Mouse (Mus musculus): ENCODE data around the gene Ndufa13. TPM values are rescaled to one million over a fixed set of nuclear protein-coding genes. Genes with fewer than 3 reads are reported as not detected.
A peak's percentile ranks its signal among the peaks of the same experiment; 100 is the strongest.

The Ndufa13 gene
- polyA plus RNA-seq, 1 experiment from 2014 or later, result 178 TPM

DNA sequence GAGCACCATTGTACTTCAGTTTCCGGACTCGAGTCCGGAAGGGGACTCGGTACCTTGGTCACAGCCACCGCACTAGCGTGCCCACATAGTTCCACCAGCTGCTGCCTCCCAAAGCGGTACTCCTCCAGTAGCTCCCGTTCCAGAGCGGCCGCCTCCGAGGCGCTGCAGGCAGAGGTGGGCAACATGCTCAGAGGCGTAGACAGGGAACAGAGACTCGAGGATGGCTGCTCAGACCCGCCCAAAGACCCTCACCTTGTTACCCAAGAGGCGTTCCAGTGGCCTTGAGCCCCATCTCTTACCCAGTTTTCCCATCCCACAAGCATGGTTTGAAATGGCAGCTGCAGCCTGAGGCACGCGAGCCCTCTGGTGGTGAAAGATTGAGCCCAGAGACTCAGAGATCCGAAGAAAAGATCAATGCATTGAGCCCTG is 11.5 kb downstream of the Ndufa13 start:
- Histone ChIP-seq H3K4me1 (peaks cover 36% of the 10 kb centered on the region), H3K4me2 (replicated peaks) (no peak overlapping the region), H3K27ac (replicated peaks) (no peak overlapping the region), H3K27me3 (peaks cover 59% of the 10 kb centered on the region), H3K36me3 (peaks cover 25% of the 10 kb centered on the region), H3K4me3 (replicated peaks) (no peak overlapping the region), H3K9me3 (replicated peaks) (no peaks in the 10 kb centered on the region), H3K9ac (no peak overlapping the region)
- no peak for ATAC-seq (ENCODE audit: insufficient number of reproducible peaks, low FRiP score, low TSS enrichment, low read depth)
- 37% methylated on average over 19 of the region's 19 CpGs for WGBS

DNA sequence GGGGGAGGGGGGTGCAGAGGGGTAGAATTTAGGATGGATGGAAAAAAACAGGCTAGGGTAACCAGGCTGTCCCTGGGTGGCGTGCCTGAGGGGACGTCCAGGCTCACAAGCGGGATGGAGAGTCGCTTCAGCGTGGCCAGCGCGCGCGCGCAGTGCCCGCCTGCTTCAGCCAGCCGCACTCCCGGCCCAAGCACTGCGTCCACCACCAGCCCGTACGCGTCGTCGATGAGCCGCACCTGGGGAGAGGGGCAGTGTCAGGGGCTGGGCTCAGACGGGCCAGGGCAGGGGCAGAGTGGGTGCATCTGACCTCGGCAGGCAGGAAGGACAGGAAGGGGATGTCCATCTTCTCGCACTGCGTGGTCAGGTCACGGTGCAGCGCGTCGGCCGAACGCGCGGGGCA is 13.5 kb downstream of the Ndufa13 start:
- H3K4me1 ChIP-seq, result peaks cover 31% of the 10 kb centered on the region
- ATAC-seq (ENCODE audit: insufficient number of reproducible peaks, low FRiP score, low TSS enrichment, low read depth), result no peak
- peak overlapping the region; percentile 51 for H3K4me2 ChIP-seq (replicated peaks)
- no peak overlapping the region for H3K27ac ChIP-seq (replicated peaks)
- no peak overlapping the region for H3K9ac ChIP-seq
- H3K27me3 ChIP-seq, result peaks cover 79% of the 10 kb centered on the region
- no peaks in the 10 kb centered on the region for H3K9me3 ChIP-seq (replicated peaks)
- H3K36me3 ChIP-seq, result peaks cover 16% of the 10 kb centered on the region
- 5% methylated on average over 32 of the region's 32 CpGs for WGBS
- peak overlapping the region; percentile 31 for H3K4me3 ChIP-seq (replicated peaks)

DNA sequence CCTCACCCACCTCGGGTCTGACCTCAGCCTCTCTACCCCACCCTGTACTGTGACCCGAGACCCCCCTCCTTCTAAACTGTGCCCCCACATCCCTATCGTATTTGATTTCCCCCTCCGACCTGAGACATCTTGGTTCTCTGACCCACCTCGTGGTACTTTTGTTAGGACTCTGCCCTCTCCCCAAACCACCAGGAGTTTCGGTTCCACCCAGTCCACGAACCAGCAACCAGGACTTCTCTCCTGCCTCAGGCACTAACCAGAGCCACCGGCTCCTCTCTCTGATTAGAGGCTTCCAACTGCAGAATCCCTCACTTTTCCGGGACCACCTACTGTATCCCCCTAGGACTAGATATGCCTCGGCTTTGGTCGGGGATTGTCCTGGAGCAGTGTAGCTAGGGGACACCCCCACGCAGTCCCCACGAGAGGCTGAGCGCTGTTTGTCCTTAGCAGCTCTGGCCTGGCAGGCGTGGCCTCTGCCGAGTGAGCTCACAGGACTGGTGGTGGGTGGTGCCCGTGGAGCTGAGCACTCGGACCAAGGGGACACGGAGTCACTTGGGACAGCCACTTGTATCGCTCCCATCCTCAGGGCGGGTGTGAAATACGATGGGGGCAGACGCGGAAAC is 14.0 kb downstream of the Ndufa13 start:
- peak overlapping the region; percentile 31 for H3K4me3 ChIP-seq (replicated peaks)
- no peak overlapping the region for H3K9ac ChIP-seq
- WGBS, result 7% methylated on average over 24 of the region's 24 CpGs
- H3K27me3 ChIP-seq, result peaks cover 84% of the 10 kb centered on the region
- H3K4me1 ChIP-seq, result peaks cover 29% of the 10 kb centered on the region
- no peaks in the 10 kb centered on the region for H3K9me3 ChIP-seq (replicated peaks)
- H3K36me3 ChIP-seq, result peaks cover 11% of the 10 kb centered on the region; the same call in 1 of the 2 replicates
- no peak for ATAC-seq (ENCODE audit: insufficient number of reproducible peaks, low FRiP score, low TSS enrichment, low read depth)
- no peak overlapping the region for H3K27ac ChIP-seq (replicated peaks)
- H3K4me2 ChIP-seq (replicated peaks), result peak overlapping the region; percentile 51

DNA sequence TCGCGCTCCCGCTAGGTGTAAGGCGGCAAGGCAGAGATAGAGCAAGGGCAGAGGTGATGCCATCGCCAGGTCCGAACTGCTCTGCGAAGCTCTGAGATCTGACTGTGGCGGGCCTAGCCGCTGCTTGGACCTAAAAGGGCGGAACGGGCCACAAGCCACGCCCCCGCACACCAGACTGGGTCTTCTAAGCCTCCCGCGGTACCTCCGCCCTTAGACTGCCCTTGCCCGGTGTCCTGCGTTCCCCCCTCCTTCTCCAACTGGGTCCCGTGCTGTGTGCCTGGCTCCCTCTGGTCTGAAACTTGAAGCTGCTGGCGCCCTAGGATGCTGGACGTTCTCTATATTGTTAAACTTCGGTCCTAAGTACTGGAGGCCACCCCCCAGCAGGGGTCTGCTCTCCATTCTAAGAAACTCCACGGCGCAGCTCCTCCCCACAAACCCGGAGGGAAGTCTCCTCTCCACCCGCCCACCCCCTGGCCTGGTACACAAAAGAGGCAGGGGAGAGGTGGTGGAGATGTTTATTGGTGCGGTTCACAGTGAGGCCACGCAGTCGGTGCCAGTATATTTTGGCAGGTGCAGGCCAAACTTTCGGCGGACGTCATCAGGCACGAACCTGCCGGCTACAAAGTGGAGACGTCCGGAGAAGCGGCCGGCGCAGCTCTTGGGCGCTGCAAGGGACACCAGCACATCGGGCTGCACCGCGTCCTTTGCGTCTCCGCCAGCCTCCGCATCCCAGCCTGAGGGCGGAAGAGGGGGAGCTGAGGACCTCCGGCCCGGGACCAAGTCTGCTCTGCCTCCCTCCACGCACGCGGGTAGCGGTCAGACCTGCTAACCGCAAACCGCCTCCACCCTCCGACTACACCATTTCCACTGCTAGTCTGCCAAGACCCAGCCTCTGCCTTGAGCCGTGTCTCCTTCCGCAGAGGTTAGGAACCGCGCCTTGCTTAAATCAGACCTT is 14.8 kb downstream of the Ndufa13 start, which contains the start of gene Cilp2:
Gene Cilp2, minus strand, starts transcription at position 399 of the 955 bp plus-strand sequence.
- peak within 1 kb of the TSS; percentile 31 for H3K4me3 ChIP-seq (replicated peaks)
- no peak for ATAC-seq (ENCODE audit: insufficient number of reproducible peaks, low FRiP score, low TSS enrichment, low read depth)
- WGBS, result under 1% methylated on average over 60 of the region's 60 CpGs
- H3K27ac ChIP-seq (replicated peaks), result no peak within 1 kb of the TSS
- H3K9ac ChIP-seq, result no peak within 1 kb of the TSS
- H3K36me3 ChIP-seq, result peaks cover 5% of the 10 kb centered on the region; the same call in 1 of the 2 replicates
- H3K4me1 ChIP-seq, result peaks cover 33% of the 10 kb centered on the region
- no peaks in the 10 kb centered on the region for H3K9me3 ChIP-seq (replicated peaks)
- H3K4me2 ChIP-seq (replicated peaks), result peak within 1 kb of the TSS; percentile 51
- peaks cover 91% of the 10 kb centered on the region for H3K27me3 ChIP-seq

DNA sequence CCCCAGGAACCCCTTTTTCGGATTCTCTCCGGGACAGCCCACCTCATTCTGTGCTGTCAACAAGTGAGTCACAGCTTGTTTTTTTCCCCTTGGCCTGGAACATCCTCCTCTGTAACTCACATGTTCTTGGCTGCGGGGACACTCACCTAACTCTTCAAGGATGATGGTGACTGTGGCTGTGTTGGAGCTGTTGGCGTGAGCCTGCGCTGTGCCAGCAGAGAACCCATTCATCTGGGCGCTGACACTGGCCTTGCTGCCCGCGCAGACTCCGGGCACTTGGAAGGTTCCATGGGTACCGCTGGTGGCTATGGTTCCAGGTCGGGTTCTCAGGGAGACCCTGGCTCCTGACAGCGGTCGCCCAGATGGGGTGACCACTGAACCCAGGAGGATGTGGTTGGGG is 18.2 kb downstream of the Ndufa13 start:
- peaks cover 50% of the 10 kb centered on the region for H3K4me1 ChIP-seq
- no peaks in the 10 kb centered on the region for H3K9me3 ChIP-seq (replicated peaks)
- ATAC-seq (ENCODE audit: insufficient number of reproducible peaks, low FRiP score, low TSS enrichment, low read depth), result no peak
- H3K4me3 ChIP-seq (replicated peaks), result no peak overlapping the region
- H3K4me2 ChIP-seq (replicated peaks), result no peak overlapping the region
- H3K9ac ChIP-seq, result no peak overlapping the region
- H3K36me3 ChIP-seq, result no peaks in the 10 kb centered on the region
- peaks cover 100% of the 10 kb centered on the region for H3K27me3 ChIP-seq
- WGBS, result 52% methylated on average over 13 of the region's 13 CpGs
- no peak overlapping the region for H3K27ac ChIP-seq (replicated peaks)

DNA sequence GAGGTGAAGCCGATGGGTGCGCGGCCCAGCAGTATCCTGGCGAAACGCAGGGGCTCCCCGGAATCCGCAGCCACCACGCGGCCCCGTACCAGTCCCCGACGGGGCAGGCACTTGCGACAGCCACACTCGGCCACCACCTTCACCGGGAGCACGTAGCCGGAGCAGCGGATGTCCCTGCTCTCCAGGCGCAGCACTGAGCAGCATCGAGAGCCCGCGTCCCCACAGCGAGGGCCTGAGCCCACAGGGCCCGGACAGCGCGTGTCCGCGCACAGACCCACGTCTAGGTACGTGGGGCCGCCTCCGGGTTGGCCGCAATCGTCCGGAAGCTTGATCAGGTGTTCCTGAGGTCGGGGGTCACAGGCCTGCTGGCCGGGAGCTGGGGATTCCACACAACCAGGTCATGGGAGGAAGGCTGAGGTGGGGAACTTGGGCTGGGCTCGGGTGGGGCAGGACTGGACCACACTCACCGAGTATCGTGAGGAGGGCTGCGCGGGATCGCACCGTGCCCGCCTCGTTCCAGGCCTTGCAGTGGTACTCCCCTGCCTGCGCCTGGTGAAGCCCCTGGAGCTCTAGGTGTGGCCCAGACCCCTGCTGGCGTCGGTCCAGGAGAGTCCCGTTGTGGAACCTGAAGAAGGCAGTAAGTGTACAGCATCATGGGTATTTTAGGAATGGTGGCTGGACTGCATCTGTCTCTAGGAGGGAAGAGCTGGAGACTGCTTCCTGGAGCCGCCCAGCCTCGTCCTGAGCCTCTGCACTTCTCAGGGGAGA is 19.3 kb downstream of the Ndufa13 start:
- H3K27me3 ChIP-seq, result peaks cover 98% of the 10 kb centered on the region
- H3K4me3 ChIP-seq (replicated peaks), result peak overlapping the region; percentile 44
- WGBS, result 14% methylated on average over 52 of the region's 52 CpGs
- no peak overlapping the region for H3K27ac ChIP-seq (replicated peaks)
- peaks cover 38% of the 10 kb centered on the region for H3K4me1 ChIP-seq
- H3K4me2 ChIP-seq (replicated peaks), result peak overlapping the region; percentile 65
- H3K9ac ChIP-seq, result no peak overlapping the region
- H3K9me3 ChIP-seq (replicated peaks), result no peaks in the 10 kb centered on the region
- no peaks in the 10 kb centered on the region for H3K36me3 ChIP-seq
- ATAC-seq (ENCODE audit: insufficient number of reproducible peaks, low FRiP score, low TSS enrichment, low read depth), result no peak

DNA sequence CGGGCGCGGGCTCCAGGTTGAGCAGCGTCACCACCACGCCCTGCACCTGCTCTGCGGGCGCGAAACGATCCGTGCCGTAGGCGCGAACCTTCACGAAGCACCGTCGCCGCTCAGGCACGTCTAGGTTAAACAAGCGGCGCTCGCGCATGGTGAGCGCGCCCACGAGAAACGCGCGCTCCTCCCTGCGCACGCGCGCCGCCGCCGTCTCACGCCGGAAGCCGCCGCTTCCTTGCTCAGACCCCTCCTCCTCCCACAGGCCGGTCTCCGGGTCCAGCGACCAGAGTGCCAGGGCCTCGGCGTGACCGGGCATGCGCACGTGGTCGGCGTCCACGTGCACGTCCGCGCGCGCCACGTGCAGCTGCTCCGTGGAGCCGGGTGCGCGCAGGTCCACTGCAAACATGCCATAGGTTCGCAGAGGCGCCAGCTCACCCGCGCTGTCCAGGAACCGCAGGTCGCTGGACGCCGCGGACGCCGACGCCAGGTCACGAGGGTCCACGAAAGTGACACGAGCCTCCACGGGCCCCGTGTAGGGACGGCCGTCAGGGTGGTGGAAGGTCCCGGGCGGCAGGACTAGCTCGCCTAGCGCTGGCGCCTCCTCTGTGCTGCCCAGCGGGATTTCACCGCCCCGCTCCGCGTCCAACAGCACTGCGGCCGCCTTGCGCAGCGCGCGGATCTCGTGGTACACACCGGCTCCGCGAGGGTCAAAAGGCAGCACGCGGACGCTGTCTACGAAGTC is 20.2 kb downstream of the Ndufa13 start:
- Histone ChIP-seq H3K9ac (0 out of 2 replicates have a peak overlapping the region, but pooled peaks have one; percentile 6), H3K36me3 (no peaks in the 10 kb centered on the region), H3K4me1 (peaks cover 30% of the 10 kb centered on the region), H3K4me2 (replicated peaks) (peak overlapping the region; percentile 65), H3K4me3 (replicated peaks) (peak overlapping the region; percentile 44), H3K27me3 (peaks cover 94% of the 10 kb centered on the region), H3K27ac (replicated peaks) (no peak overlapping the region), H3K9me3 (replicated peaks) (no peaks in the 10 kb centered on the region)
- ATAC-seq (ENCODE audit: insufficient number of reproducible peaks, low FRiP score, low TSS enrichment, low read depth), result peak; percentile 26; the same call in 1 of the 2 replicates
- 3% methylated on average over 102 of the region's 103 CpGs for WGBS

DNA sequence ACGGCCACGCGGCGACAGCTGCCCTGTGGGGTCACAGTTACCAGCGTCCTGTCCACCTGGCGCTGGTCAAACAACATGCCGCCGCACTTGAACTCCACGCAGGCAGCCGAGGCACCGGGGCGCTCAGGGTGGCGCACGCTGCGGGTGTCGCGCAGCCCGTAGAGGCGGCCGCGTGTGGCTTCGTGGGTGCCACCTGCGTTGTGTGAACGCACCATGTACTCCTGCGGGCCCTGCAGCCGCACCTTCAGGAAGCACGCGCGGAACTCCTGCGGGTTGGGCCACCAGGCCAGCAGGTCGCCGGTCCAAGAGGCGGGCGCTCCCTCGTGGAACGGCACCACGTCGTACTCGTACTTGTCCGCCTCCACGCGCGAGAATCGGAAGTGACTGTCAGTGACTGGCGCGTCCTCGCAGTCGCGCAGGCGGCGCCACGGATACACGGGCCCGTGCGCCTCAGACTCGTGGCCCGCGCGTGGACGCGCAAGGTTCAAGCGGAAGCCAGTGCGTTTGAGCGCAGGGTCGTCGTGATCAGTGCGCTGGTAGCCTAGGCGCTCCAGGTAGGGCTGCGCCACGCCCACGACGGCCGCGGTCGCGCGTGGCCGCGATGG is 21.0 kb downstream of the Ndufa13 start:
- Histone ChIP-seq H3K4me3 (replicated peaks) (peak overlapping the region; percentile 44), H3K27me3 (peaks cover 90% of the 10 kb centered on the region), H3K9me3 (replicated peaks) (no peaks in the 10 kb centered on the region), H3K4me1 (peaks cover 24% of the 10 kb centered on the region), H3K4me2 (replicated peaks) (peak overlapping the region; percentile 65), H3K9ac (no peak overlapping the region), H3K27ac (replicated peaks) (no peak overlapping the region), H3K36me3 (no peaks in the 10 kb centered on the region)
- 20% methylated on average over 79 of the region's 79 CpGs for WGBS
- no peak for ATAC-seq (ENCODE audit: insufficient number of reproducible peaks, low FRiP score, low TSS enrichment, low read depth)

DNA sequence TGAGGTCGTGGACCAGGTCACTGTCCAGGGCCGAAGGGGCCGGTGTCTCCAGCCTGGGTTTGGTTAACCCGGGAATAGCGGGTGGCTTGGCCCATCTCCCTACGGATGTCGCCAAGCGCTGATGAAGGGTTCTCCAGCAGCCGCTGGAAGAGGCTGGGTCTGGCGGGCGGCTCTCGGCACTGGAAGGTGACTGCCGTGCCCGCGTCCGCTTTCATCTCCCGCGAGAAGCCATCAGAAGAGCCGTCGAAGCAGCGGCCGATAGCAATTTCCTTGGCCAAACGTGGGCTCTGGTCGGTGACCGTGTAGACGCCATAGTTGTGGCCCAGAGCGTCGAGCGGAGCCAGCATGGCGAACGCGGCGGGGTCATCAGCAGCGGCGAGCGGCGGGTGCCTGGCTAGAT is 21.5 kb downstream of the Ndufa13 start:
- no peaks in the 10 kb centered on the region for H3K36me3 ChIP-seq
- 9% methylated on average over 37 of the region's 37 CpGs for WGBS
- peaks cover 84% of the 10 kb centered on the region for H3K27me3 ChIP-seq
- peaks cover 24% of the 10 kb centered on the region for H3K4me1 ChIP-seq
- no peak overlapping the region for H3K27ac ChIP-seq (replicated peaks)
- H3K4me3 ChIP-seq (replicated peaks), result peak overlapping the region; percentile 44
- no peak overlapping the region for H3K9ac ChIP-seq
- ATAC-seq (ENCODE audit: insufficient number of reproducible peaks, low FRiP score, low TSS enrichment, low read depth), result no peak
- peak overlapping the region; percentile 65 for H3K4me2 ChIP-seq (replicated peaks)
- H3K9me3 ChIP-seq (replicated peaks), result no peaks in the 10 kb centered on the region

DNA sequence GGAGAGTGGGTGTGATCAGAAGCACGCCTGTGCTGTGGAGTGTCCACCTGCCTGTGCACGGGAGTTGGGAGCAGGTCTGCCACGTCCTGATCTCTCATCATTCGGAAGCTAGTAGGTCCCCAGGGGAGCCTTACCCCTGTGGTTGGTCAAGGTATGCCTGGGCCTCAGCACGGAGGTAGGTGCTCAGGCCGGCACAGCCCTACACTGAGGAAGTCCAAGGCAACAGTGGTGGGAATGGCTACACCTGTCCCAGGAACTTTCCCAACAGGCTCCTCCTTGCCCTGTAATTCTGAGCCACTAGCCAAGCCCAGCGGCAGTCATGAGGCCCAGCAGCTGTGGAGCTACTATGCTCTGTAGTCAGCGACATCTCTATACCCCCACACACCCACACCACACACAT is 22.7 kb downstream of the Ndufa13 start:
- H3K27me3 ChIP-seq, result peaks cover 73% of the 10 kb centered on the region
- peaks cover 24% of the 10 kb centered on the region for H3K4me1 ChIP-seq
- no peak overlapping the region for H3K4me3 ChIP-seq (replicated peaks)
- no peak overlapping the region for H3K27ac ChIP-seq (replicated peaks)
- H3K9me3 ChIP-seq (replicated peaks), result no peaks in the 10 kb centered on the region
- no peak overlapping the region for H3K4me2 ChIP-seq (replicated peaks)
- H3K9ac ChIP-seq, result no peak overlapping the region
- H3K36me3 ChIP-seq, result no peaks in the 10 kb centered on the region
- 56% methylated on average over 8 of the region's 8 CpGs for WGBS
- no peak for ATAC-seq (ENCODE audit: insufficient number of reproducible peaks, low FRiP score, low TSS enrichment, low read depth)

Data from embryonic facial prominence, embryonic 15.5 days (tissue).